Mouse (Mus musculus) thymus, postnatal 25 days (tissue): ENCODE measurements around the gene Creb3l2.

Source experiments
- DNase-seq: peaks from one replicate; pipeline ENCODE4 v3.0.0; 2022

Gene Creb3l2

DNA sequence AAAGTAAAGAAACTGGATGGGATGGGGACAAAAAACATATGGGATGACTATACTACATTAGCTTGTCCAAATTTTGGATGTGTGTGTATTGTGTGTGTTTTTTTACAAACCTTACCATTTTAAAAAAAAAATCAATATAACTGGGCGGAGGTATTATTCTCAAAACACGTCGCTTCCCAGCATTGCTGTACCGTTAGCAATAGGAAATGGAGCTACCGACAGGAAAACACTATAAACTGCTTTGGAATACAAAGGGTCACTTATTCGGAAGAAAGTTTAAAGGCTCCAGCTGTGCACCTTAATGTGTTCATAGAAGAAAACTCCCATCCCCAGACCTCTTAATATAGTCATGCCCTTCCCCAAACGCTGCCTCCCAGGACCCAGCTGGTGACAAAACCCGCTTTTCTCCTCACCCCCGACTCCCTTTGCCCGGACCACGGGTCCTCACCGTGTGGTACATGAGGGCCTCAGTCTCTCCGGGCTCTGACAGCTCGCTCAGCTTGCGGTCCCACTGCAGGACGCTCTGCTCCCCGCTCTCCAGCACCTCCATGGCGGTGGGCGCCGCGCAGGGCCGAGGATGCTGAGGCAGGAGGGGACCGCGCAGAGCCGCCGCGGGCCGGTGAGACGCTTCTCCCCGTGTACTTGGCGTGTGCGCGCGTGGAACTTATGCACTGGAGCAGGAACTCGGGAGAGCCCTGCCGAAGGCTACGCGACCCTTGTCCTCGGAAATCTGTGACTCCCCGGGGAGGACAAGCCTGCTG lies 515 bp downstream of the Creb3l2 start:
- no peak for DNase-seq

DNA sequence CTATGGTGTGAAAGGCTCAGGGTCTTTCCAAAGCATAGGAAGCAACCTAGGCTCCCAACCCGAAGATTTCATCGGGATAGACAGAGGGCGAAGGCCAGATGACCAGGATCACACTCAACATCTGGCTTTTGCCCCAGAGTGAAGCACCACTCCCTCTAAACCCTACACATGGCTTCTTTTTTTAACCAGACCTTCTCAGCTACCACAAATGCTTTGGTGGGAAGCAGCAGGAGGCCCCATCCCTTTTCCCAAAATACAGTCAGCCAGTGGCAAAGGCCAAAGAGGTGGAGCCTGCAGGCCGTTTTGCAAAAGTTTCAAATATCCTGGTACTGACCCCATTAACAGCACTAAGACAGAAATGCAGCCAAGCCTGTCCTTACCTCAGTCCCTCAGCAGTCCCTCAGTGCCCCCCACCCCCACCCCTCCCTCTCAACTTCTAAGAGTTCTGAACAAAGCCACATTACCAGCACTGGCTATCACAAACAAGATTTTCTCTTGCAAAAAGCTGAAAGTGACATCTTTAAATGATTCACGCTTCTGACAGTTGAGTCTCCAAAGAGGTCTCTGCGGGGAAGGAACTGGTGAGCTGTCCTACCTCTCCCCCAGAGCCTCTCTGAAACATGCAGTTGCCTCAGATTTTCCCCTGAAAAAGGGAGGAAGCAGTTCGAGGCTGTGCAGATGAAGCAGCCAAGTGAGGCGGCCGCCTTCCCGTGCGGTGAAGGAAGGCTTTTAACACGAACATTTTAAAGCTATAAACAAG lies 1.3 kb downstream of the Creb3l2 start:
- peak; percentile 22 for DNase-seq

DNA sequence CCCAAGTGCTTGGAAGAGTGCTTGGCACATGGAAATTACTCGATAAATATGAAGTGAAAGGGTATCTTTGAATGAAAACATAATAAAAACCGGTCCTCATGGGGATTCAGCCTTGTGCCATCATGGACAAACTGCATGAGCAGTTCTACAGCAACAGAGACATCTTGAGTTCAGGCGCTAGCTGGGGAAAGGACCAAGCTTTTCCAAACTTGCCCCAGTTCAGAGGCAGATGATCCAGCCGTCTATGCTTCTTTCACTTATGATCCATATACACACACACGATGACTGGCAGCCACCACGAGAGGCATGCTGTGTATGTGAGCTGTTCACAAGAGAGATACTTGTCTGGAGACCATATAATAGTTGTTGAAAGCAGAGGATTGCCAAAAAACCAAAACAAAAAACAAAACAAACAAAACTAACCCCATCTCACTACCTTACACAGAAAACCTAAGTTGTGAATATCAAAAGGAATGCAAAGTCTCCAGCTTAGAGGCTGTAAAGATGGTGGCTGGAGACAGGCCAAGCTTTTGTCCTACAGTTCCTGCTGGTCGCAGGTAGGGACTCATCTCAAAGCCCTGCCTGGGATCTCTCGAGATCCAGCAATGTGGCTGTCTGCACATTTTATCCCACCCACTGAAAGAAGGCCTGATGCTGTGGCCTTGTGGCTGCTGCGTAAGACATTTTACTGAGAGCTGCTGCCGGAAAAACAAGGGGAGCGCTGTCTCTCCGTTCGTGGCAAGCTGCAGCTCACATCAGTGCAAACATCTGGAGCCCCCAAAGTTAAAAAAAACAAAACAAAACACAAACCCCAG lies 2.1 kb downstream of the Creb3l2 start:
- no peak for DNase-seq

DNA sequence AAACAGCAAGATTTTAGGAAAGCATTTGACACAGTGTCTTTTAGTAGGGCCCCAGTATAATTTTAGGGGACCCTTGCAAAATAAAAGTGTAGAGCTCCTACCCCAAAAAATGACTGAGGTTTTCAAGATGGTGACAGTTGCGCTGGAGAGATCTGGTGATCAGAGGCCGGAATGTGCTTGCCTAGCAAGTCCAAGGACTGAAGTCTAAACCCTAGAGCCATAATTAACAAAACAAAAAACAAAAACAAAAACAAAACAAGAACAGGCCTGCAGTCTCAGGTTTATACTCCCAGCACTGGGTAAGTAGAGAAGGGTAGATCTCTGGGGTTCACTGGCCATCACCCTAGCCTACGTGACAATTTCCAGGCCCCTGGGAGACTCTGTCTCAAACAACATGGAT lies 3.4 kb downstream of the Creb3l2 start:
- no peak for DNase-seq

DNA sequence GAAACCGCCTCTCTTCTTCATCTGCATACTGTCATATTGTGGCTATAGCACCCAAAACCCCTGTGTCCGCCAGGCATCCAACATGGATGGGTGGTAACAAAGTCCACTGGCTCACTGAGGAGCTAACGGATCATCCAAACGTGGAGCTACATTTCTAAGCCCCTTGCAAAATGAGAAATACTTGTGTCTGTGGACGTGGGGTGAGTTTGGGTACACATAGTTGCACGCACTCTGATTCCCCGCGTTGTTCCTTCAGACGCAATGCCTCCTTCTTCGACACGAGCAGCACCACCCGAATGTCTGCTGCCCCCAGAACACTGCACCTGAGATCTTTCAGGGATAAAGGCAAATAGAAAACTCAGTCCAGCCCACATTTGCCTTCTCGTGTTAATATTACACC lies 4.9 kb downstream of the Creb3l2 start:
- DNase-seq = no peak

DNA sequence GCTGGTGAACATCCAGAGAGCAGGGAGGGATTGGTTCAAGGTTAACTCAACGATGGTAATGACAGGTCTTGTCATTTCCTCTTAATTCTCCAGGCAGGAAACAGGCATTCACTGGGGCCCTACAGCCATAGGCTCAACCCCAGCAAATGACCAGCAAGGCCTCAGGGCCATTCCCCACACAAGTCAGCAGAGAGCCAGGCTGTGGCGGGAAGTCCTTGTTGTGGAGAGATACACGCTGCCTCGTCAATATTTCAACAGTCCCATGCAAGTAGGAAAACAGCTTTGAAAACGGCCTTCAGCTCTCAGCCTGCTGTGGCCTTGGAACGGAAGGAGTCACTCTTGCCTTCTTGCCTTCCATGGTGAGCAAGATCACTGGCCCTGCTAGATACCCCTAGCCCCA lies 6.6 kb downstream of the Creb3l2 start:
- DNase-seq = no peak

DNA sequence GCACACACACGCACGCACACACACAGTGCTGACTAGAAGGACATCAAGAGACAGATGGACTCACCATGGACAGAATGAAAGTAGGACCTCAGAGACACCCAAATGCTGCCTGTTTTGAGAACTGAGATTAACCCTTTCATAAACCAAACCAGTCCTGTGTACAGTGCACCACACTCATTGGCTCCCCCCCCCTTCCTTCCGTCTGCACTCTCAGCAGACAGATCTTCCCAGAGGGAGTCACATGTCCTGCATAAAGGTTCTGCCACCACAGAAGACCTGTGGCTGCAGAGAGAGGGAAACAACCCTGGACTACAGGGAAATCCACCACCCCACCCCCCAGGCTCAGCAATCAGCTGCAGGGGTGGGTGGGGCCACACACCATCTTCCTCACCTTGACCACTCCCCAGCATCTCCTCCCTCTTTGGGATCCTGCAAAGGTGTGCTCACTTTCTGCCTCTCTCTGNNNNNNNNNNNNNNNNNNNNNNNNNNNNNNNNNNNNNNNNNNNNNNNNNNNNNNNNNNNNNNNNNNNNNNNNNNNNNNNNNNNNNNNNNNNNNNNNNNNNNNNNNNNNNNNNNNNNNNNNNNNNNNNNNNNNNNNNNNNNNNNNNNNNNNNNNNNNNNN lies 12.0 kb downstream of the Creb3l2 start:
- no peak for DNase-seq

DNA sequence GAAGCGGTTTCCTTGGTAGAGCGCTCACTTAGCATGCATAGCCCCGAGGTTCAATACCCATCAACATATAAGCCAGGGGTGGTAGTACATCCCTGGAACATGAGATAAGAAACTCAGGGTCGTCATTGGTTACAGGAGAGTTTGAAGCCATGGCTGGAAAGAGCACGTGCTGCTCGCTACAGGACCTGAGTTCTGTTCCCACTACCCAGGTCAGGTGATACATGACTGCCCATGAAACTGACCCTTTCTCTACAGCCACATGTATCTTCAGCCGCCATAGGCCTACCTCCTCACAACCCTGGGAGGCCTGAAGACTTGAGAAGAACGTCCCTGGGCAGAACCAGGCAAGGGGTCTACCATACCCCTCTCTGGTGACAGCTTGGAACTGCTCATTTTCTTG lies 13.0 kb downstream of the Creb3l2 start:
- DNase-seq = no peak

DNA sequence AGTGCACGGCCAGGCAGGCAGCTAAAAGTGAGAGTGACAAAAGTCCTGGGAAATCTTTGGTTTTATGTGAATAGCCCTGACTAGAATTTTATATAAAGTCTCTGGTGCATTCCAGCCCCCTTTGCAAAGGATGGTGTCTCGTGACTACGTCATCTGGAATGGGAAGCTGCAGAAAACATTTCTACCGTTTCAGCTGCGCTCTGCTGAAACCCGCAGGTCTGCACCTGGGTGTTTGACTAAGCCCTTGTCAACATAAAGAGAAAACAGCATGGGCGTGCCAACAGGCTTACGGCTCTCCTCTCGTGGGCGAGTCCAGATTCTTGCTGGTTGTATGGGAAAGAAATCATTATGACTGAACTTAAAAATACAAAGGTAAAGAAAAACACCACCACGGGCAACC lies 13.9 kb downstream of the Creb3l2 start:
- DNase-seq = no peak

DNA sequence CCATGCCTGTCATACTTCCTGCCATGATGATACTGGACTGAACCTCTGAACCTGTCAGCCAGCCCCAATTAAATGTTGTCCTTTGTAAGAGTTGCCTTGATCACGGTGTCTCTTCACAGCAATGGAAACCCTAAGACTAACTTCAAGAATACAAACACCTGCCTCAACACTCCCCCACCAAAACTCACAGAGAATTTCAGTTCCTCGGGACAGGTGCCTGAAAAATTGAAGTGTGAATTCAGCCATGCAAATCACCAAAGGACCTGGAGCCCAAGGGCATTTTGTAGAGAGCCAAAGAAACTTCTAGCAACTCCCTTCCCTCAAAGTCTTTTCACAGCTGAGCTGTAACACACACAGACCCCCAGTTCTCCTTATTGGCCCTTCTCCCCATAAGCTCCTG lies 15.3 kb downstream of the Creb3l2 start:
- no peak for DNase-seq

DNA sequence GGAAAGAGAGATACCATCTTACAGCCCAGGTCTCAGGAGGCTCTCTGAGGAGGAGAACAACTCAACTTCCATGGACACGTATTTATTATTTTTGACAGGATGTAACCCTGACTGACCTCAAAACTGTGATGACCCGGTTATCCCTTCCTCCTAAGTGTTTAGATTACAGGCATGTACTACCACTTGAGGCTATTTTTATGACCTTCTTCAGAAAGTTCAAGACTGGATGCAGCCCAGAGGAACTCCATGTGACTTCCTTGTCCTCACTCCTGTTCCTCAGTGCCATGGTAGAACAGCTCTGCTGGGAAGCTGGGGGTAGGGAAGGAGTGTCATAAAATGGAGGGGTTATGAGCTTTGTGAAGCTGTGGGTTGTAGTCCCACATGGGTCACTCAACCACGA lies 16.1 kb downstream of the Creb3l2 start:
- no peak for DNase-seq

DNA sequence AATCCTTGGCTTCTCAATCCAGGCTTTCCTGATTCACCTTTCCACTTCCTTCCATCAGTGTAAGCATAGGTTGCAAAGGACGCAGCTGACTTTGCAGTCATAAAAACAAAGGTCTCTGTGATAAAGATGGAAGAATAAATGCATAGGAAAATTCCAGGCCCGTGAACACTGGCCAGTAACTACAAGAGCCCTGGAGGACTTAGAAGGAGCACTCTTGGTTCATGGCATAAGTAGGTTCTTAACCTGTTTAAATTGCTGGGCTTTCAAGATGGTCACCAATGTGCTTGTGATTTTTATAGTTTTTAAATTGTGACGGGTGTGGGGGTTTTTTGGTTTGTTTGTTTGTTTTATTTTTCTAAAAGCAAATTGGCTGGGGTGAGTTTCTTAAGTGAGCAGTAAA lies 16.9 kb downstream of the Creb3l2 start:
- no peak for DNase-seq

DNA sequence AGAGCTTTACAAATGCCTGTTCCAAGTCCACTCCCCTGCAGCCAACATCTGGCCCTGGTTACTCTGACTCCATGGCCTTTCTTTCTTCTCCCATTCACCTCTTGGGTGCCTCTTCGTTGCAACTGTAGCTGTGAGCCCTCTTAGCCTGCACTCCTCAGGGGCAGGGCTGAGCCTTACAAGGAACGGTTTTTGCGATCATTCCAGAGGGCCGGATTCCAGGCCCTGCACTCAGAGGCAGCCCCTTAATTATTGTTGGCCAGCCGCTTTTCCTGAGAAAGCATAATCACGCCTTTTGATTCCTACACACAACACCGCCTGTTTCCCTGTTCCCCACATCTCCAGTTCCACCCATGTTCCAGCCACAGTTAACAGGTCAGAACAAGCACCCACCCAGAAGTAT lies 17.6 kb downstream of the Creb3l2 start:
- DNase-seq = no peak

DNA sequence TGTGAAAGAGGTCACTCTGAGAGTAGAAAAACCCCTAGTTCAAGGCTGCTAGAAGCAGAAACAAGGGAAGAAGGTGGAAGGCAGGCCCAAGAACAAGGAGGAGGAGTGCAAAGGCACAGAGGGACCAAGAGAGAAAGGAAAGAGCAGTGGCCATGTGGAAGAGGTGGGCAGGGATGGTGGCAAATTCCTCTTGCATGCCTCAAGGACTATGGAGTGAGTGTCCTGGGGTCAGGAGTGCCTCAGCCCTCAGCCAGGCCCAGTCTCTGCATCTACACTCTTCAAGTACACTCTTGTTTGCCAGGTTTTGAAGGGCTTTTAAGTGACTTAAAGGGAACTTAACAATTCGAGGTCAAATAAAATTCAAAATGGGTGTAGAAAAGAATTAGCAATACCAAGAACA lies 18.6 kb downstream of the Creb3l2 start:
- DNase-seq = no peak

DNA sequence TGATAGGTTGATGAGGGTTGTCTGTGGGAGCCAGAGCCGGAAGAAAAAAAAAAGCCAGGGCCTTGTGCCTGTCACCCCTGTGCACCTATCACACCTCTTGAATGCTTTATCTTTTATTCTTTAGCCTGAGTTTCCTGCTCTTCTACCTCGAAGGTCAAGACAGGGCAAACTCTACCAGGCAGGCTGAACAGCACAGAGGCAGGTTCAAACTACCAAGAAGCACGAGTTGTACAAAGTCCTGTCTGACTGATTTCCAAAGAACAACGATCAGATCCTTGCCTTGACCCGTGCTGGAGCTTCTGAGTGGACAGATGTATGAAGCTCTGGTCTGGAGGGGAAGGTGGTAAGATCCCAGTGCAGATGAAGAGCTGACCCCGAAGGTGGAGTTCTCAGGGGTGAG lies 20.8 kb downstream of the Creb3l2 start:
- DNase-seq = no peak

DNA sequence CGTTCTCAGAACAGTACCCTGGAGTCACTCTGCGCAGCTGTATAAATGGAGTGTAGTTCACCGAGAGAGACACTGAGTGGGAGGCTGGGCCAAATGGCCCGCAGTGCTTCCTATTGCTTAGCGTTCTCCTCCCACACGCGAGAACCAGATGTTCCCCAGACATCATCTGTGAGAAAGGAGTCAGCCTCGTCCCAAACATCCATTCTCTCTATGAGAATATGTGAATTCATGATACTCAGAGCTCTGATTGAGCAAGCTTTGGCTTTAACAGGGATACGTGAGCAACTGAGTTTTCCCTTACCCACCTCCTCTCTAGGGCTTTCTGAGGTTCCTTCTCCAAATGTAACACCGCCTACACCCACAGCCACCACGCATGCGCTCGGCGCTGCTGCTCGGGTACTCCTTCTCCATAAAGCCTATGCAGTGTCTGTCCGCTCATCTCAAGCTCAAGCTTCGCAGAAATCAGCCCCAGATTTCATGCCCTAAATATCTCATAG lies 22.5 kb downstream of the Creb3l2 start:
- peak; percentile 32 for DNase-seq

DNA sequence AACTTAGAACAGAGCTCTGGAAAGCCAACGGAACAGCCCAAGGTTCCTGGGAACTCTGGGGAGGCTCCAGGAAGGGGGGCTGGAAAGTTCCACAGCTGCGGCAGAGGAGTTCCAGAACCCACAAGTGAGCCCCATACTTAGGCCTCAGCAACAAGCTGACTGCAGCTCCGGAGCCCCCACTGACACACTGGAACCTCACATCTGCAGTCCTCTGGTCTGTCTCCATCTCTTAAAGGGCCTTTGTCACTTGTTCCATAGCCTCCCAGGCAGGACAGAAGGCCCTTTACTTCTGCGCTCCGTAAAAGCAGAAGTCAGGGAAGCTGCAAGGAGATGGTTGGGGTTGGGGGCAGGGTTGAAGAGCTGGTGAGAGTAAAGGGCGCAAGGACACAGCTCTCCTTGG lies 23.0 kb downstream of the Creb3l2 start:
- DNase-seq = no peak

DNA sequence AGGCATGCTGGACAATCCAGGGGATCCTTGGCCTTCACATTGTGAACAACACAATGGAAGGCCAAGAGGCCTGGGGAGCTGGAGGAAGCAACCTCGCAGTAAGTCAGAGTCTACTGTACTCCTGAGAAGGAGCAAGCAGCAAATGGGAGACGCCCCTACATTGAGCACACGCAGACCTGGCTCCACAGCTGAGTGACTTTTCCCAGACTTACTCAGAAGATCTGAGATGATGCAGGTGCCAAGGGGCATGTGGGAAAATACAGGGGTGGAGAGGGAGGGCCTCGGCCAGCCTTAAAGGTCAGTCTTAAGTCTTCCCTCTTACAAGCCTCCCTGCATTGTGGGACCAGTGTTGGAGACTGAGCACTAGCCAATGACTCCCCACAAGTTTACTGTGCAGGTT lies 25.2 kb downstream of the Creb3l2 start:
- DNase-seq = no peak

DNA sequence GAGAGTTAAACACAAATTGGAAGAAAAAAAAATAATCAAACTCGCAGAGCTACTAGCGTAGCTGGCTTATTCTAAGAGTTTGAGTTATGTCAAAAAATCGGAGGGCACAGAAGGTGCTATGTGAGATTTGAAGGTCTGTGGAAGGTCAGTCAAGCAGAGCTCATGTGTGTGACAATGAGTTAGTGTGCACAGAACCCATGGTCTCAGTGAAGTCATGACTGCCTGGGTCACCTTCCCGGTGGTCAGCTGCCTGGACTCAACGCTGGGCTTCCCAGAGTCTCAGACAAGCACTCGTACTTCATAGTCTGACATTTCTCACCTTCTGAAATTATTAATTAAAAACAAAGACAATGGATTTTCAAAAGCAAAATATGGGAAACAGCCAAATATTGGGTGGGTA lies 26.4 kb downstream of the Creb3l2 start:
- no peak for DNase-seq

DNA sequence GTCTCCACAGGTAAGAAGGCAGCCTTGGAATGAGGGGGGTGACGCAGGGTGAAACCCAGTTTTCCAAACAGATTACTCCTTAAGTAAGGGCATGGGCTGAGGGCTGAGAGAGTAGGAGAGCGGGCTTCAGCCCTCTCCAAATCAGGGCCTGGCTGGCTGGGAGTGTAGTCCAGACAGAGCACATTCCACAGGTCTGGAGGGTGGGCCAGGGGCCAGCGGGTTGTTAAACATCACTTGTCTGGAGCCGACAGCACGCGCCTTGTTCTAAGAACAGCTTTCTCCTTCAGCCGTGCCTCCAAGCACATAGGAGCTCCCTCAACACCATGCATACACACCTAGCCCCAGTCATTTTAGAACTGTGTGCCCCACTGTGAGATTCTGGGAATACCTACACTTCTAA lies 26.9 kb downstream of the Creb3l2 start:
- no peak for DNase-seq

DNA sequence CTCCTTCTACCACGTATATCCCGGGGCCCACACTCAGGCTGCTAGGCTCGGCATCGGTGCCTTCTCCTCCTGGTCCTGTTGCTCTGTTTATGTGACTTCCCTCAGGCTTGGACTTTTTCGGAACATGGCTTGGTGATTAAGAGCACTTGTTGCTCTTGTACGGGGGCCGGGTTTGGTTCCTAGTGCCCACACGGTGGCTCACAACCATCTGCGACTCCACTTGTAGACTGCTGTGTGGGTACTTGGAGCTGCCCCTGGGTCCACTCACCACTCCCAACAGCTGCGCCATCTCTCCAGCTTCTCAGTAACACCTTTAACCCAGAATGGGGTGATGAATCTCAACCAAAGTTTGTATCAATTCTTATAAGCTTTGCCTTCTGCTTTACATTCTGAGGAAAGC lies 27.4 kb downstream of the Creb3l2 start:
- no peak for DNase-seq

DNA sequence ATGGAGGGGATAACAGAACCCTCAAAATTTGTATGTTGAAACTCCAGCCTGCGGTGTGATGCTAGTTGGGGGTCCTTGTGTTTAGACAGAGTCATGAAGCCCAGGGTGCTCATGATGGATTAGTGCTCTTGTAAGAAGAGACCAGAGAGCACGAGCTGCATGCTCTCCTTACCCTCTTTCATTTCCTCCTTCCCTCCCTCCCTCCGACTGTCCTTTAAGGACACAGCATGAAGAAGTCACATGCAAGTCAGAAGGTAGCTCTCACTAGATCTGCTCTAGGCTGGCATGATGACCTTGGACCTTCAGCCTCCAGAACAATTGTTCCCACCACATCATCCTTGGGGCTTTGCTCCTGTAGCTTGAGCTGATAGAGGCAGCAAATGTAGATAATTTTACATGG lies 30.2 kb downstream of the Creb3l2 start:
- DNase-seq = no peak

DNA sequence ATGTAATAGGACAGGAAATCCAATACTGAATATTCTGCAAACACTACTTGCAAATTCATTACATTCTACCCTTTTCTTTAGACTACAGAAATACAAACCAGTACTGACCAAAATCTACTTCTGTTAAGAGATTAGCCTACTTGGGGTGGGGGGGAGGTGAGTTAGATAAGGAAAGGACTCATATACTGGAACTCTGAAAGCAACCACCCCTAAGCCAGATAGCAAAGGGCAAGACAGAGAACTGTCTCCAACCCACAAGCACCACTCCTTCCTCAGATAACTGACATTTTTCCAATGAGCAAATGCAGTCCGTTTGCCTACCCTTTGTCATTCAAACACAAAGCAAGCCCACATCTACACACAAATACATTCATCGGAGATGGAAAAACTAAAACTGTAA lies 32.1 kb downstream of the Creb3l2 start:
- no peak for DNase-seq
